Mouse (Mus musculus): ENCODE data around the gene Echdc3.

Gene Echdc3

GRCm38 (mm10) chr2:6226361-6227058 is 13.7 kb upstream of the Echdc3 start:
- no peak for DNase-seq (ENCODE audit: low read depth, low spot score)

- peak; percentile 89 for DNase-seq (ENCODE audit: low read depth, low spot score)
These were observed 7.4 kb upstream of the Echdc3 start for GRCm38 (mm10) chr2:6220141-6220805.

DNA sequence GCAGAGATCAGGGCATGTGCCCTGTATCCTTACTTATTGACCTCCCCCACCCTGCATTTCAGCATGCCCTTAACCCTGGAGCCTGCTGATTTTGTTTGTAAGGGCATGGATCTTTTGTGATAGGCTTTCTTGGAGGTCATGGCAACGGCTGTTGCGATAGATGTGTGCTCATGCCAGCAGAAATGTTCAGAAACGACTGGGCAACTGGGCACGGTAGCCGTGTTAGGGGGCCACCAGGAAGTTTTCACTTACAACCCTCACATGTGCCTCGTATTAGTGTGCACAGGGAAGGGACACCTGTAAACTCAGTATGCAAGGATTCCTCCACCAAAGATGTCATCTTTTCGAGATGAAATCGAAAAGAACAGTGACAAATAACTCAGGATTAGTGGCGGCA is 508 bp downstream of the Echdc3 start:
- no peak for DNase-seq (ENCODE audit: low read depth, low spot score)

- DNase-seq (ENCODE audit: low read depth, low spot score) = no peak
These were observed 2.0 kb downstream of the Echdc3 start for GRCm38 (mm10) chr2:6210840-6211239.

DNA sequence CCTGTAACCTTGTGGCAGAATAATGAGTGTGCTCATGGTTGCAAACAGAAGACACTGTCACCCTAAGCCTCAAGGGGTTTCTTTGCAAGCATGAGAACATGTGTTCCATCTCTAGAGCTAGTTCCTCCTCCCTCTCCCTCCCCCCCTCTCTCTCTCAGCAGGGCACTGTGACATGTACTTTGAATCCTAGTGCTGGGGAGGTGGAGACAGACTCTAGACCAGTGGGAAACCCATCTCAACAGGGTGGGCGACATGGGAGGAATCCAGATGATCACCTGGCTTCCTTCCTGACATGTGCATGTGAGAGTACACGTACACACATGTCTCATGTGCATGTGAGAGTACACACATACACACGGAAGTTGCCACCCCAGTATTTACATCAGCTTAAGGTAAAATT is 3.1 kb downstream of the Echdc3 start:
- DNase-seq (ENCODE audit: low read depth, low spot score) = no peak

GRCm38 (mm10) chr2:6209116-6209515 is 3.7 kb downstream of the Echdc3 start:
- DNase-seq (ENCODE audit: low read depth, low spot score) = no peak

DNA sequence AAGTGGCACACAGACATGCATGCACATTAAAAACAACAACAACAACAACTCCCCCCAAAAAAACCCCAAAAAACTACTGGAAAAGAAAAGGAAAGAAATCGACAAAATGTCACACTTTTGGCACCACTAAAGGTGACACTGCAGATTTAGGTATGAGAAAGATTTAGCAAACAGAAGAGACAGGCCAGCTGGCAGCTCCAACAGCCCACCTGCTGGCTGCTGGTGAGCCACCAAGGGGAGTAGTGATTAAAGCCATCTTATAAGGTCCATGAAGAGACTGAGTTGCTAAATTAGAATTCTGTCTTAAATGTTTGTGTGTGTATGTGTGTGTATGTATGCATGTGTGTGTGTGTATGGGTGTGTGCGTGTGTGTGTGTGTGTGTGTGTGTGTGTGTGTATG is 5.1 kb downstream of the Echdc3 start:
- DNase-seq (ENCODE audit: low read depth, low spot score) = no peak

DNA sequence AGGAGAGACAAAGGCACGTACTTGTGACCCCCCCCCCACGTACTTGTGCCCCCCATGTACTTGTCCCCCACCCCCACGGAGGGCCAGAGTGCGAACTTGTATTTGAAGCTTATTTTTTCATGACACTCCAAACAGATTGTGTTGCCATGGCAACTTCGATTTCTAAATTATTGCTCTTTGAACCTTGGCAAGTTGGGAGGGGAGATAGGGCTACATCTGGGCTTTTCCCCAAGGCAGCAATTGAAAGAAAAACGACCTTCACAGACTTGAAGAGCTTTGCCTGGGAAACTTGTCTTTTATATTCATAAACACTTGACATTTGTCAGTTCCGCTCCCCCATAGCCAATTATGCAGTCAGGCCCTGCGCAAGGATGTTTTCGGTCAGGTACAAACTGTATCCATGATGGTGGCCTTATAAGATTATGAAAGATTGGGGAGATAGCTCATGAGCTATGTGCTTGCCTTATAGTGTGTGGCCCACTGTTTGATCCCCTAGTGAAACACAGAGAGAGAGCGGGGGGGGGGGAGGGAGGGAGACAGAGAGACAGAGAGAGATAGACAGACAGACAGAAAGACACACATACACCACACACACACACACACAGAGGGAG is 16.4 kb downstream of the Echdc3 start:
- DNase-seq (ENCODE audit: low read depth, low spot score) = no peak

- DNase-seq (ENCODE audit: low read depth, low spot score) = no peak
These were observed 17.2 kb downstream of the Echdc3 start for GRCm38 (mm10) chr2:6195468-6196239.

DNA sequence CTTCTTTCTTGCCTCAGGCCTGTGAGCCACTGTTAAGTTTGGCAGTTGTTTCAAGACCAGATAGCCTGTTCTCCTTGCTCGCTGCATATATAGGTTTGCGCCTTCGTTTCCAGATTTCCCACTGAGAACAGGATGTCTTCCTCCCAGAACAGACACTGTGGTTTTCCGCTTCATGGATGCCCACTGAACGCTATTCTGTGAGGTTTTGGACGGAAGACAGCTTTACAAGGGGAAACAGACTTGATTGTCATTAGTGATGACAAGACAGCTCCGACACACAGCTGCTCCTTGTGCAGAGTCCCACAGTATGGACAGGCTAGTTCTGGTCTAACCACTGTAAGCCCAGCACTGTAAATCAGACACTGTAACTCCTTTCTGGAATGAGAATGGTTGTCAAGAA is 18.3 kb downstream of the Echdc3 start:
- no peak for DNase-seq (ENCODE audit: low read depth, low spot score)

DNA sequence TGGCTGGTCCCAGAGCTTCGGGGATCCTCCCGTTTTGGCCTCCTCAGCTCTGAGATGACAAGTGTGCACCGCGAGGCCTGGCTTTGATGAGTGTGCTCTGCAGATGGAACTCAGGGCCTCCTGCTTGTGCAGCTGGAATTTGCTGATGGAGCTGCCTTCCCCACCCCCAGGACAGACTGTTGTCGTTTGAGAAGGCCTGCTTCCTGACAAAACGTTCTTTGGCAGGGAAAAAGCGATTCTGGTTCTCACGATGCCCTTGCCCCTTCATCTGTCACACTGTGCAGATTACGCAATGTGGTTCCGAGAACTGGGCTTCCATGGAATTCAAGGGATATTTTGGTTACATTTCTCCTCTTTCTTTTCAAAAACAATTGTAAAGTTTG is 19.3 kb downstream of the Echdc3 start:
- no peak for DNase-seq (ENCODE audit: low read depth, low spot score)

- peak; percentile 66 for DNase-seq (ENCODE audit: low read depth, low spot score)
These were observed 19.8 kb downstream of the Echdc3 start for GRCm38 (mm10) chr2:6192820-6193590.

GRCm38 (mm10) chr2:6190036-6190435 is 22.8 kb downstream of the Echdc3 start:
- no peak for DNase-seq (ENCODE audit: low read depth, low spot score)

- DNase-seq (ENCODE audit: low read depth, low spot score) = no peak
These were observed 23.2 kb downstream of the Echdc3 start for GRCm38 (mm10) chr2:6189675-6189998.

DNA sequence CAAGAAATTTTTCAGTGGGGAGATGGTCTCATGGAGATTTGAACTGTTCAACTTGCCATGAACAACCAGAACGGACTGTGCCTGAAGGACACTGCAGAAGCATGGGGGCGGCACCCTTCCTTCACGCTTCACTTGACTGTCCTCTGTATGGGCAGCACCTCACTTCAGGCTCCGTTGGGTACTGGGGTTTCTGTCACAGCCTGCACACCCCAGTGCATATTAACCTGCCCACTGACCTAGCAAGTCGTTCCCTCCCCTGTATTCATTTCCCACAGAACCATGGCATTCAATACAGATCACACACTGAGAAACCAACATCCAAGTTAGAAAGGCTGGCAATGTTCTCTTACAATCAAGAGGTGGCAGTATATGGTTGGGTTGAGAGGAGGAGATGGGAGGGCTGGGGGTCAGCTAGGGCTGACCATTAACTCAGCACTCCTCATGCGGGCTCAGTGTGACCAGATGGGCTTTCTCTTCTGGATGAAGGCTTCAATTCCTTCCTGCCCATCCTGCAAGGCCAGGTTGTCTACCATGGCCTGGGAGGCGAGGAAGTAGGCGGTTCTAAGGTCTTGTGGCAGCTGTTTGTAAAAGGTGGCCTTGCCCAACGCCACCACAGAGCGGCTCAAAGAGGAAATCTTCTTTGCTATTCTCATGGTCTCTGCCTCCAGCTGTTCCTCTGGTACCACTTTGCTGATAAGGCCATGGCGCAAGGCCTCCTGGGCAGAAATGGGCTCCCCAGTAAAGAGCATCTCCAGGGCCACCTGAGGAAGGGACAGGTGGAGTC is 23.8 kb downstream of the Echdc3 start:
- DNase-seq (ENCODE audit: low read depth, low spot score) = no peak

DNA sequence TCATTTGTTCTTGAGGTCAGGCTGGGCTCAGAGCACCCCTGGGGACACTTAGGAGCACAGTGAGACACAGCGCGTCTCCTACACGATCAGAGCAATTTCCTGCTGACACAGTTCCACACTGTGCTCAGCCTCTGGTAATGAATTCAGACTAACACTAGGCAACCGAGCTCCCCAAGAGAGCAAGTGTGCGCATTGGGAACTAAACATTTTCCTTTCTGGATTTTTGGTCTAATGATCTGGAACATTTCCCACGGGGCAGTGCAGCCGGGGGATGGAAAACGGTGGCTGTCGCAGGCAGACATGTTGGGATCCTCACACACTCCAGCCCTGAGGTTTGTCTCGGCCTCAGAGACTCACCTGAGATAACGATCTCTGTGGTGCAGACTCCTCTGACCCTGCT is 25.4 kb downstream of the Echdc3 start:
- DNase-seq (ENCODE audit: low read depth, low spot score) = no peak

GRCm38 (mm10) chr2:6186913-6187312 is 25.9 kb downstream of the Echdc3 start:
- DNase-seq (ENCODE audit: low read depth, low spot score) = no peak

DNA sequence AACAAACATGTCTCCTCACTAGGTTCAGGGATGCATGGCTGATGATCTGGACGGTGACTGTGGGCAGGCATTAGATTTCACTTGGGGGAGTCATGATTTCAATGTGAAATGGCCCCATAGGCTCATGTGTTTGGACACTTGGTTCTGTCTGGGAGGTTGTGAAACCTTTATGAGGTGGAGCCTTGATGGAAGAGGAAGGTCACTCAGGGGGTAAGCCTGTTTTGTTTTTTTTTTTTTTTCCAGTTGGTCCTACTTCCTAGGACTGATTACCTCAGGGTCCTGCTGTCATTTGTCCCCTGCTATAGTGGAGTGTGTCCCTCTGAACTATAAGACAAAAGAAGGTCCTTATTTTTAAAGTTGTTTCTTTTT is 33.1 kb downstream of the Echdc3 start:
- no peak for DNase-seq (ENCODE audit: low read depth, low spot score)

DNA sequence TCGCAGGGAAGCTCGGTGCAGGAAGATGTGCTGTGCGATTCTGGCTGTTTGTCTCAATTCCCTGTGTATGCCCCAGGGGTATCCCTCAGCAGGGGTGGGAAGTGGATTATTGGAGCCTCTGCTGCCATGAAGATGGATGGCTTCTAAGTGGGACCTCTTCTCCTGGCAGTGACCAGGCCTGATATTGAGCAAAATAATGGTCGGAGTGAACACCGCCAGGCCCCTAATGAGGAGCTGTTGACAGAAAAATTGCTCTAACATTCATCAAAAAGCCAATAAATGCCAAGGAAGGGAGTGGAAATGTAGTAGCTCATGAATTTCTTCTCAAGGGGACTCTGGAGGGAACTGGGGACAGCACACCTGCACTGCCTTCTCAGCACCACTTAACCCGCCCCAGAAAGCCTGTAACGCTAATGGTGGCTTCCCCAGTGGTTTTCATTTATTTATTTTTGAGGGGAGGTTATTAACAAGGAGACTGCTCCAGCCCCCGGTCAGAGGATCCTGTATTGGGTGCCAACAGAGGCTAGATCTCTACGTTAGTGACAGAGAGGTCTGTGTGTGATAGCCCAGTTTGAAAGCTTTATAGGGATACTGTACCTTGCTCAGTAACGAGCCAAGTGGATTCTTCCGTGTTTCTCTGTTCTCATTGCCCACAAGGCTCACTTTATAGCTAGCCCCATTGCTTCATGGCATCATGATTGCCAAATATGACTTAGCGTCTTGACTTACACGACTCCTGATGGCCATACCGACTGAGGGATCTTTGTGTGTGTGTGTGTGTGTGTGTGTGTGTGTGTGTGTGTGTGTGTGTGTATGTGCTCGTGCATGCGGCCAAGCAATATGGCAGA is 33.7 kb downstream of the Echdc3 start:
- no peak for DNase-seq (ENCODE audit: low read depth, low spot score)

DNA sequence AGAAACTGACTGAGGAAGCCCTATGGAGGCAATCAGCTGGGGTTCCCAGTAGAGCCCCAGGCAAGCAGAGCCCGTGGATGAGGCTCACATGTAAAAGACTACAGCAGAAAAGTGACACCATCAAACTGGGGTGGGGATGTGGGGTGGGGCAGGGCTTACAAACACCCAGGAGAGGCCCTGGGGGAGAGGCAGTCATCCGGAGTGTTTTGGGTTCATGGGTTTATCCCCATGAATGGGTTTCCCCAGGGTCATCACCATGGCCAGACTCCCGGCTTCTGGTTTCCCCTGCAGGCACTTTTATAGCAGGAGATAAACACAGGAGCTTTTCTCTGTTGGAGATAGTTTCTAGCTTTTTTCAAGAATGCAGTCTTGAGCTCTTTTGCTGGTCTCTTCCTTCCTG is 39.8 kb downstream of the Echdc3 start:
- DNase-seq (ENCODE audit: low read depth, low spot score) = no peak

Data from CD4-positive, CD25-positive, alpha-beta regulatory T cell, adult 2 months (primary cell).